Mouse (Mus musculus) stomach, embryonic 15.5 days (tissue): ENCODE measurements at regions not wholly inside any gene's neighbourhood (a gene's known extent, or its start where the extent isn't known, plus 50 kb on each side); places are given as distances from the start of the nearest gene placed in this dataset.
A peak's percentile ranks its signal among the peaks of the same experiment; 100 is the strongest.
"Not testable (repeated sequence)": the region's sequence is repeated elsewhere in the genome, so short reads cannot be mapped to it uniquely, and the experiment has no call there.

Experiments
- ATAC-seq: fragments of 200-750 bp; cut with Nextera tagmentation; 2 replicates; pipeline ENCODE4 v1.8.0; 2017; ENCODE audit warnings: low read depth, moderate number of reproducible peaks, moderate TSS enrichment; ENCODE audit not compliant: insufficient read depth, low FRiP score
- H3K27ac ChIP-seq: fragments of 300-500 bp; sonication (generic); 2 replicates; pipeline ENCODE4 v1.5.1; 2015; ENCODE audit warnings: mild to moderate bottlenecking, inconsistent platforms
- H3K27me3 ChIP-seq: fragments of 300-500 bp; sonication (generic); replicated peaks from 2 replicates; pipeline ENCODE4 v1.6.1; 2015; ENCODE audit warnings: inconsistent platforms
- H3K36me3 ChIP-seq: fragments of 300-500 bp; sonication (generic); 2 replicates; pipeline ENCODE4 v1.6.1; 2015; ENCODE audit warnings: inconsistent platforms
- H3K4me1 ChIP-seq: fragments of 300-500 bp; sonication (generic); 2 replicates; pipeline ENCODE4 v1.6.1; 2015; ENCODE audit warnings: inconsistent platforms
- H3K4me2 ChIP-seq: fragments of 300-500 bp; sonication (generic); 2 replicates; pipeline ENCODE4 v1.6.1; 2015; ENCODE audit warnings: mild to moderate bottlenecking, inconsistent platforms
- H3K4me3 ChIP-seq: fragments of 300-500 bp; sonication (generic); replicated peaks from 2 replicates; pipeline ENCODE4 v1.5.1; 2015; ENCODE audit warnings: inconsistent platforms
- H3K9ac ChIP-seq: fragments of 300-500 bp; sonication (generic); 2 replicates; pipeline ENCODE4 v1.6.1; 2015; ENCODE audit warnings: inconsistent platforms
- H3K9me3 ChIP-seq: fragments of 300-500 bp; sonication (generic); 2 replicates; pipeline ENCODE4 v1.6.1; 2016; ENCODE audit warnings: inconsistent platforms
- WGBS: fragments of 180-500 bp; shearing (Covaris S2); methylation state at CpG from one replicate; pipeline ENCODE4 v1.1.7; 2015; 5-methylcytosine and 5-hydroxymethylcytosine counted together

DNA sequence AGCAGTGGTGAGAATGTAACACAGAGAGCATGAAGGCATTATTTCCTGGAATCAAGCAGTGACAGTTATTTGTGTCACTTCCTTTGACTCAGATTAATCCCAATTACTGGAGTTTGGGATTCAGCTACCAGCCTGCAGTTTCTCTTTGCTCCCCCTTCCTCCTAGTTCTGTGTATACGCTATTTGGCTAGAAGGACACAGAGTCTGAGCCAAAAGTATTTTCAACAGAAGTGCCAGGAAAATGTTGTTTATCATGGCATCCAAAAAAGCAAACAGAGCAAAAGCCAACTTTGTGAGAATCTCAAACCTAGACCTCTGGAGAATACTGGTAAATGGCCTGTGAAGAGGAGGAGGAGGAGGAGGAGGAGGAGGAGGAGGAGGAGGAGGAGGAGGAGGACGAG, 600.4 kb downstream of the Crisp4 start:
- WGBS = 52% methylated on average over 1 of the region's 2 CpGs
- no peaks in the 10 kb centered on the region for H3K4me1 ChIP-seq
- no peaks in the 10 kb centered on the region for H3K36me3 ChIP-seq
- H3K9ac ChIP-seq = no peak overlapping the region
- no peak overlapping the region for H3K27ac ChIP-seq
- no peak for ATAC-seq
- H3K27me3 ChIP-seq = no peaks in the 10 kb centered on the region
- no peak overlapping the region for H3K4me2 ChIP-seq
- H3K4me3 ChIP-seq = no peak overlapping the region
- no peaks in the 10 kb centered on the region for H3K9me3 ChIP-seq

DNA sequence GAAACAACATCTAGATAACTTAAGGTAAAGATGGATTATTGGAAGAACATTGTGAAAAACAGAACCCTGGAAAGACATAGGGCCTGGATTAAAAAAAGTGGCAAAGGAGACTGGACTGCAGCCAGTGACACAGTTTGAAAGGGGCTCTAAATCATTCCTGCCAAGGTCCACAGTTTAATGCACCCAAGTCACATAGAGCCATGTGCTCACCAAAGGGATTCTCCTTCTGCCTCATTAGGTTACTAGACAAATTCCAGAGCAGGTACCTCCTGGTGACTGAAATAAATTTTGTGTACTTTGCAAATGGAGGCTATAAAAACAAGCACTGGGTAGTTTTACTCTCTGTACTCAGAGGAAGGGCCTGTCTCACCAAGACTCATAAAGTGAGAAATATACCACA, 607.5 kb downstream of the Crisp4 start:
- Histone ChIP-seq H3K4me3 (no peak overlapping the region), H3K9me3 (no peaks in the 10 kb centered on the region), H3K4me2 (no peak overlapping the region), H3K27me3 (no peaks in the 10 kb centered on the region), H3K9ac (no peak overlapping the region), H3K36me3 (no peaks in the 10 kb centered on the region), H3K4me1 (no peaks in the 10 kb centered on the region), H3K27ac (no peak overlapping the region)
- ATAC-seq = no peak

DNA sequence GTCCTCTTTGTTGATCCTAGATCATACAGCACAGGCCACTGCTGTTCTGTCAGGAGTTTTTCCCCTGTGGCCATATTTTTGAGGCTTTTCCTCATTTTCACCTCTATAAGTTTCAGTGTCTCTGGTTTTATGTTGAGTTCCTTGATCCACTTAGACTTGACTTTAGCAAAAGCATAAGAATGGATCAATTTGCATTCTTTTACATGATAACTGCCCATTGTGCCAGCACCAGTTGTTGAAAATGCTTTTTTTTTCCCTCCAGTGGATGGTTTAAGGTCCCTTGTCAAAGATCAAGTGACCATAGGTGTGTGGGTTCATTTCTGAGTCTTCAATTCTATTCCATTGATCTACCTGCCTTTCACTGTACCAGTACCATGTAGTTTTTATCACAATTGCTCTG, 614.4 kb downstream of the Crisp4 start:
- H3K4me2 ChIP-seq, H3K9ac ChIP-seq, H3K27ac ChIP-seq, H3K9me3 ChIP-seq, ATAC-seq, H3K36me3 ChIP-seq, H3K27me3 ChIP-seq, H3K4me1 ChIP-seq, H3K4me3 ChIP-seq: not testable (repeated sequence)

DNA sequence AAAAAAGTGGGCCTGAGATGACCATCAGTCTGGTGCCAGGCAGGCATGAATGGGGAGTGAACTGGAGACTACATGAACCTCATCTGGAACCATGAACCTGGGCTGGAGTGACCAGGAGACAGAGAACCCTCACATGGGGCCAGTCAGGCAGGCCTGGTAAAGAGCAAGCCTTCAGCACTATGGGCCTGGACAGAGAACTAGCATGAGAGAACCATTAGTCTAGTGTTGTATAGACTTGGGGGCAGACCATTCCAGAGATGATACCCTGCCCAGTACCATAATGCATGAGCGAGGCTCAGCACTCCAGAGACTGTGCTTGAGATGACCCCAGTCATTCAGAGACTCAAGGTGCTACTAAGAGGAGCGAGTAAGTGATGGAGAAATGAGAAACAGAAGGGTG, 625.6 kb downstream of the Crisp4 start:
- 86% methylated on average over 2 of the region's 2 CpGs for WGBS
- Histone ChIP-seq H3K4me3 (no peak overlapping the region), H3K27me3 (no peaks in the 10 kb centered on the region), H3K4me2 (no peak overlapping the region), H3K27ac (no peak overlapping the region), H3K36me3 (no peaks in the 10 kb centered on the region), H3K9me3 (no peaks in the 10 kb centered on the region), H3K9ac (no peak overlapping the region), H3K4me1 (no peaks in the 10 kb centered on the region)
- no peak for ATAC-seq

DNA sequence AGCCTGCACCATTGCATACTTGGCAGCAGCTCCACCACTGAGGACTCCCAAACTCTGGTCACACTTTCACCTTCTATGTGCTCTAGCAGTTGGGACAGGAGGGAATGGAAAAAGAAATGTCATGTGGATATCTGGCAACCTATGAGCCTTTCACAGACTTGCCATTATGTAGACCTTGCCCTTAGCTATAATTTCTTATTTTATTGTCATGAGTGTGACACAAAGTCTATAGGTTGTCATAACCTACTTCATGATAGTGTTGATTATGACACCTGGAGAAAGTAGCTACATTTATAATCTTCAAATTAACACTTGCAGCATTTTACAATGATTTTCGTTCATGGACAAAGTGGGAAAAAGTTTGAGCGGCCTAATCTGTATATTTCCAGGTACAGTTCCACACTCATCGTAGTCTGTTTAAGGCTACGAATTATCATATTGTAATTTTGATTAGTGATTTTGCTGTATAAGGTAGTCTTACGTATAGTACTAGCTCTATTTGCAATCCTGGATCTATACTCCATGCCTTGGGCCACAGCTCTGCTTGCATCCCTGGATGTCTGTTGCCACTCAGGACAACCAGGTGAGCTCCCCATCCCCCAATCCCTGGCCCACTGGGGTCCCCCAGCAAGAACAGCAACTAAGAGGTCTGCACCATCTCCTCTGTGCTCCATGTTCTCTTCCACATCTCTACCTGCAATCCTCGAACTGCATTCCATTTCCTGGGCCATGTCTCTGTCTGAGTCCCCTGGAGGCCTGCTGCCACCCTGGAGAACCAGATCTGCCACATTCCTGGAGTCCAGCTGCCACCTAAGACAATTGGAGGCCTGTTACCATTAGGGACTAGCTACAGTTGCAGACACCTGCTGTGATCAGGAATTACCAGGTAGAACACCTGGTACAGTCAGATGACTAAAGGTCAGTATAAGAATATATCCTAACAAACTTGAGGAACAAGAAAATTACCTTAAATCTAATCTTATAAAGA, 639.3 kb downstream of the Crisp4 start:
- Histone ChIP-seq H3K4me1 (no peaks in the 10 kb centered on the region), H3K27me3 (no peaks in the 10 kb centered on the region), H3K4me3 (no peak overlapping the region), H3K9me3 (no peaks in the 10 kb centered on the region), H3K4me2 (no peak overlapping the region), H3K9ac (no peak overlapping the region), H3K27ac (no peak overlapping the region), H3K36me3 (no peaks in the 10 kb centered on the region)
- 84% methylated on average over 6 of the region's 6 CpGs for WGBS
- ATAC-seq = peak; percentile 66

DNA sequence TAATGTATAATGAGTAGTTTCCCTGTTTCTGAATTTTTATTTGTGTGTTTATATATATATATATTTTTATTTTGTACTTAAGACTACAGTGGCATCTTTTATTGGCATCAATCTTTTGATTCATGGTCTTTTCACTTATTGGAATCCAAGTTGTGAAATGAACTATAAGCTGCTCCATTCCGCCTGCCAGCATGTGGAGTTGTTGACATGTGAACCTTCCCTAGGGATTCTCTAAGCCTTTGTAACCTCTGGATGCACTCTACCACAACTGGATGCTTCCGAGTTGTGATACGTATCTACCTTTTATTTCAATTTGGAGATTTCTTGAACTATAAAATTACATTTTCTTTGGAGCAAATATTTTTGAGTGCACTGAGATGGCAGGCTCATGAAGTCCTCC, 652.1 kb downstream of the Crisp4 start:
- Histone ChIP-seq H3K4me1 (no peaks in the 10 kb centered on the region), H3K9ac (no peak overlapping the region), H3K4me3 (no peak overlapping the region), H3K36me3 (no peaks in the 10 kb centered on the region), H3K4me2 (no peak overlapping the region), H3K9me3 (no peaks in the 10 kb centered on the region), H3K27me3 (no peaks in the 10 kb centered on the region), H3K27ac (no peak overlapping the region)
- ATAC-seq = no peak
- WGBS = 87% methylated on average over 3 of the region's 3 CpGs

DNA sequence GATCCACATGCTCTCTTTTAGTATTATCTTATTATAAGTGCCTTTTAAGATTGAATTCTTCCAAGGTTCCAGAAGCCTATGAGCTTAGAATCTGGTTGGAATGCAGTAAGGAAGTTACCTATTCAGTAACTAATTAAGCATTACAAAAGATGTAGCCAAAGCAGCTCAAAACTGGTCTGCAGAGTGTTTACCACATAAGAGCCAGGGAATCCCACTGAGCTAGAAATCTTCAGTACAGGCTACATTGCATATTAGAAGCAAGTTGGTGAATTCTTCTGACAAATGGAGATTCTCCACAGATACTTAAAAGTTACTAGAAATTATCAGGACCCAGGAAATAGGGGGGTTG, 655.9 kb downstream of the Crisp4 start:
- not testable (repeated sequence) for H3K27me3 ChIP-seq, H3K36me3 ChIP-seq, H3K9ac ChIP-seq, H3K9me3 ChIP-seq, ATAC-seq, H3K27ac ChIP-seq, H3K4me1 ChIP-seq, H3K4me2 ChIP-seq, H3K4me3 ChIP-seq

DNA sequence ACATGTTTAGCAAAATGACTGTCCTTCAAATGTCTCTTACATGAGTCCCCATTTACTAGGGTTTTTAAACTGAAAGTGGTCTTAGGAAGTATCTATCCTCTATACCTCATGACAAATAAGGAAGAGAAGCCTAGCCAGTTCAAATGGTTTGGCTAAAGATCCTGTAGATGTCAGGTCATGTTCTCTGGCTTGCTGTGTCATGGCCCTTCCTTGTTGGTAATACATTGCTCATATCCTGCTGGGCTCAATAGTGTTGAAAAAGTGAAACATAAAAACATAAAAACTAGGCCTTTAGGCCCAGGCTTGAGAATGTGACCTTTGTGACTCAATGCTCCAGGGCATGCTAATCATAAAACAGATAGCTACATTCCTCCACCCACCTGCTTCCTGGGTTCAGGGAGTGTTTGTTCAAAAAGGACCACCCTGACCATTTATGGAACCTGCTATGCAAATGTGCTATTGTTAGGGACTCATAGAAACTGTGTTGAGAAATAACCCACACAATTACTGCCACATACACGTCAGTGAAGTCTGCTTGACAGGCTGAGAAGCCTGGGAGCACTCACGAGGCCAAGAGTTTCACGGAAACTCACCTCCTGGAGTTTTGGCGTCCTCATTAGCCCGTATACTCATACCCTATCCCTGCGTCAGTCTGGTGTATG, 656.4 kb downstream of the Crisp4 start:
- not testable (repeated sequence) for H3K27ac ChIP-seq, H3K27me3 ChIP-seq

DNA sequence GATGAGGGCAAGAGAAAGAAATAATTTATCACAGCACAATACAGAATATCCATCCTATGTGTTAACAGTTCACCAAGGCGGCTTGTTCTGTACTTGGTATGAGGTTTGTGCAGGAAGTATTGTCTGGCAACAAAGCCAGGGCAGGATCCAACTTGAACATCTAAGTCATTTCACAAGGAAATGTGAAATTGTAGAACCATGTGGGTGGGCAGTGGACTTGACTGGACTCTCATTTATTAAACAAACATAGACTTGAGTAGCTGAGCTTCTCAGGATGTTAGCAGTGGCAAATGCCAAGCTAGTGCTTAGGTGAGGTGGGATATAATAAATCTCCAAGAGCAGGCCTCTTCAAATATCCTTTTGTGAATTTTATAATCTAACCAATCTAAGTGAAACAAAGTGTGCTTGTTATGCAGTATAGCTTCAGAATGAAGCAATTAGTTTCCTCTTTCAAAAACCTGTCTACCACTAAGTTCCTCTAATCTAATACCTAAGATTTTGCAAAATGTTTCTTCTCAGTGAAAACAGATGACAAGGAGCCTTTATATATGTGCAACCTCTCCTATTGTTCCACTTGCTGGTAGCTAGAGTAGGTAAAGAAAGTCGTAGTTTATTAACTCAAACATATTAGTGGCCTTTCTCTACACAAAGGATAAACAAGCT, 694.4 kb downstream of the Crisp4 start:
- WGBS = 56% methylated on average over 2 of the region's 2 CpGs
- H3K9ac ChIP-seq = no peak overlapping the region
- no peak overlapping the region for H3K4me3 ChIP-seq
- H3K27me3 ChIP-seq = no peaks in the 10 kb centered on the region
- no peak overlapping the region for H3K27ac ChIP-seq
- H3K36me3 ChIP-seq = no peaks in the 10 kb centered on the region
- no peaks in the 10 kb centered on the region for H3K9me3 ChIP-seq
- no peak for ATAC-seq
- no peak overlapping the region for H3K4me2 ChIP-seq
- H3K4me1 ChIP-seq = no peaks in the 10 kb centered on the region

More for the DNA sequence above, 656.4 kb downstream of the Crisp4 start:
- ATAC-seq, H3K9ac ChIP-seq, H3K4me3 ChIP-seq, H3K4me1 ChIP-seq, H3K4me2 ChIP-seq, H3K36me3 ChIP-seq, H3K9me3 ChIP-seq: not testable (repeated sequence)
- 79% methylated on average over 6 of the region's 6 CpGs for WGBS

DNA sequence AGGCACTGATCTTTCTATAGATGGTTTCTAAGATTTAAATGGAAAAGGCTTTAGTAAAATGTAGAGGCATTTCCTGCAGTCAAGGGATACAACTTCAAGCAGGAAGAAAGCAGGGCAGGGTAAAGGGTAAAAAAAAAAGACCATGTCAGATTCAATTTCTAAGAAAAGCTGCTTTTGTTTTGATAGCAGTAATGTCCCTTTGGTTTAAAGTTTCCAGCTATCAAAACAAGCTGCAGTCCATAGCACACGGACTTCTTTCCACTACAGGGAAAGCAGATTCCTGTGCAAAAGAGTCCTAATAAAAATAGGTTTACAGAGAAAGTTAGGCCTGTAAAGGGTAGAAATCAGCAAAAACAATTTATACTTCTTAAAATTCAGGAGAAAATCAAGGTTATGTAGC, 695.0 kb downstream of the Crisp4 start:
- H3K27me3 ChIP-seq = no peaks in the 10 kb centered on the region
- no peak overlapping the region for H3K4me3 ChIP-seq
- H3K36me3 ChIP-seq = no peaks in the 10 kb centered on the region
- no peak overlapping the region for H3K9ac ChIP-seq
- 36% methylated on average over 1 of the region's 1 CpGs for WGBS
- no peak for ATAC-seq
- no peak overlapping the region for H3K4me2 ChIP-seq
- H3K4me1 ChIP-seq = no peaks in the 10 kb centered on the region
- H3K9me3 ChIP-seq = no peaks in the 10 kb centered on the region
- no peak overlapping the region for H3K27ac ChIP-seq

DNA sequence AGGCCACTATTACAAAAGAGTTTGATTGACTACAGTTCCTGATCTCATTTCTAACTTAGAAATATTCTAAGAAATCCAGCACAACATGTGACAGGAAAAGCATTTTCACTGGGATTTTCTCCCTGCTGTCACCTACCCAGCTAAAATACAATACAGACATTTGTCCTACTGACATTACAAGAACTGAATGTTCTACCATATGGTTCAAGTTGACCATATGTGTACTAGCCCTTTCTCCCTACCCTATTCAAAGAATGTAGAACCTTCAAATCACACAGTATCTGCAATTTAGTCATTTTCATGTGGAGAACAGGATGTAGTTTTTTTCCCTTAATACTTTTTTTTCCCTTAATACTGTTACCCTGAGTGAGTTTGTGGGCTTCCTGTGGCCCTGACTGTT, 695.4 kb downstream of the Crisp4 start:
- no peaks in the 10 kb centered on the region for H3K36me3 ChIP-seq
- H3K27me3 ChIP-seq = no peaks in the 10 kb centered on the region
- H3K9me3 ChIP-seq = no peaks in the 10 kb centered on the region
- H3K27ac ChIP-seq = no peak overlapping the region
- no peak overlapping the region for H3K9ac ChIP-seq
- ATAC-seq = no peak
- H3K4me2 ChIP-seq = no peak overlapping the region
- H3K4me3 ChIP-seq = no peak overlapping the region
- no peaks in the 10 kb centered on the region for H3K4me1 ChIP-seq

DNA sequence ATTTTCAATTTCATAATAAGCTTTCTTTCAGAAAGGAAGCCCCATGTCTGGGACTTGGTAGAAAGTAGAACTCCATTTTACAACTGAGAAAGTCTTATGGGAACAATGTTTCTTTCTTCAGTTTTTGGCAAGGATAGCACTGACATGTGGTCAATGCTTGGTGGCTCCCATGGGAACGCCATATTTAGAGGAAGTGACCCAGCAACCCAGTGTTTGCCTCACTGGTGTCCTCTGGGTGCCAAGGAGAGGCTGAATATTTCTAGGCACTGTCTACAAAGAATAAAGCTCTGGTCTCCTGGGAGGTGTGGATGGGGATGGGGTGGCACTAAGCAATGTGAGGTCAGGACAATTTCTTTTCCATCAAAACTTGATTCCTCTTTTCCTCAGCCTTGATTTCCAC, 696.4 kb downstream of the Crisp4 start:
- H3K9me3 ChIP-seq = no peaks in the 10 kb centered on the region
- no peaks in the 10 kb centered on the region for H3K36me3 ChIP-seq
- H3K4me2 ChIP-seq = no peak overlapping the region
- no peak overlapping the region for H3K27ac ChIP-seq
- ATAC-seq = no peak
- no peaks in the 10 kb centered on the region for H3K4me1 ChIP-seq
- no peak overlapping the region for H3K4me3 ChIP-seq
- H3K9ac ChIP-seq = no peak overlapping the region
- WGBS = 85% methylated on average over 1 of the region's 1 CpGs
- no peaks in the 10 kb centered on the region for H3K27me3 ChIP-seq
